In genomic region chr3:86920343-86921083, GRCm38 (mm10) we compare ENCODE assay signal across 8 mouse cellular contexts. TPM values are rescaled to one million over a fixed set of nuclear protein-coding genes. Genes with fewer than 3 reads are reported as not detected.
DNase-seq lines count a peak whose midpoint lies in the region; ATAC-seq and TF ChIP-seq lines count a peak whose summit lies in the region.

Gene Dclk2 (minus strand): TSS chr3:86920852.

- H3K9ac ChIP-seq in forebrain, embryonic 15.5 days (replicated peaks) = peak within 1 kb of the TSS; percentile 97
- peak within 1 kb of the TSS; percentile 58; the same call in 1 of the 2 replicates for H3K9ac ChIP-seq in liver, postnatal 0 days (replicated peaks)
- peak within 1 kb of the TSS; percentile 78 for H3K9ac ChIP-seq in neural tube, embryonic 15.5 days (replicated peaks)

- H3K4me1 ChIP-seq in forebrain, embryonic 15.5 days = peaks cover 40% of the 10 kb centered on the region
- H3K4me1 ChIP-seq in liver, postnatal 0 days (ENCODE audit: insufficient read depth) = peaks cover 11% of the 10 kb centered on the region; the same call in 1 of the 2 replicates
- peaks cover 42% of the 10 kb centered on the region for H3K4me1 ChIP-seq in neural tube, embryonic 15.5 days
- peaks cover 9% of the 10 kb centered on the region for H3K4me1 ChIP-seq in testis, adult 2 months (ENCODE audit: control insufficient read depth, insufficient read depth, low read length)

- intact Hi-C loops in heart, postnatal 14 days (cut with DNase I) = loop anchor here (5.0 to 10.0 kb wide), 2 partner anchors 54 to 83 kb away; no protein-coding TSS in a partner anchor

- H3K27me3 ChIP-seq in forebrain, embryonic 15.5 days = no peaks in the 10 kb centered on the region
- peaks cover 28% of the 10 kb centered on the region for H3K27me3 ChIP-seq in liver, postnatal 0 days (ENCODE audit: insufficient read depth, low read length)
- no peaks in the 10 kb centered on the region for H3K27me3 ChIP-seq in neural tube, embryonic 15.5 days (replicated peaks)
- H3K27me3 ChIP-seq in testis, adult 2 months (ENCODE audit: control insufficient read depth, insufficient read depth, low read length) = no peaks in the 10 kb centered on the region

- WGBS in forebrain, embryonic 15.5 days = under 1% methylated on average over 90 of the region's 91 CpGs
- WGBS in liver, postnatal 0 days (ENCODE audit: insufficient replicate concordance) = under 1% methylated on average over 73 of the region's 91 CpGs
- under 1% methylated on average over 75 of the region's 91 CpGs for WGBS in neural tube, embryonic 15.5 days

- peak; percentile 92 for ATAC-seq in forebrain, embryonic 15.5 days (replicated peaks)
- peak; percentile 73 for ATAC-seq in liver, postnatal 0 days
- ATAC-seq in neural tube, embryonic 15.5 days (ENCODE audit: low FRiP score) = peak; percentile 89

- peak within 1 kb of the TSS; percentile 97 for H3K27ac ChIP-seq in forebrain, embryonic 15.5 days (replicated peaks)
- H3K27ac ChIP-seq in liver, postnatal 0 days (ENCODE audit: low read depth) = no peak within 1 kb of the TSS
- H3K27ac ChIP-seq in neural tube, embryonic 15.5 days (replicated peaks) = peak within 1 kb of the TSS; percentile 95
- H3K27ac ChIP-seq in testis, adult 2 months (ENCODE audit: control insufficient read depth, insufficient read depth, low read depth, low read length) = no peak within 1 kb of the TSS

- no peak for TF ChIP-seq CTCF in liver, postnatal 0 days (IDR thresholded peaks at IDR 0.05; ENCODE audit: low read depth)
- TF ChIP-seq CTCF in testis, adult 2 months (IDR thresholded peaks at IDR 0.05; ENCODE audit: control insufficient read depth, insufficient read depth, insufficient replicate concordance, low read depth, low read length) = no peak

- no peak for TF ChIP-seq POLR2A in testis, adult 2 months (IDR thresholded peaks at IDR 0.05; ENCODE audit: control insufficient read depth, low read depth, low read length)

- no peaks in the 10 kb centered on the region for H3K9me3 ChIP-seq in forebrain, embryonic 15.5 days
- H3K9me3 ChIP-seq in liver, postnatal 0 days (ENCODE audit: low read length) = no peaks in the 10 kb centered on the region
- no peaks in the 10 kb centered on the region for H3K9me3 ChIP-seq in neural tube, embryonic 15.5 days (replicated peaks)

- peak within 1 kb of the TSS; percentile 78 for H3K4me2 ChIP-seq in forebrain, embryonic 15.5 days (replicated peaks)
- peak within 1 kb of the TSS; percentile 89 for H3K4me2 ChIP-seq in liver, postnatal 0 days (ENCODE audit: low read depth, low read length)
- peak within 1 kb of the TSS; percentile 66 for H3K4me2 ChIP-seq in neural tube, embryonic 15.5 days

- H3K36me3 ChIP-seq in forebrain, embryonic 15.5 days = peaks cover 4% of the 10 kb centered on the region; the same call in 1 of the 2 replicates
- H3K36me3 ChIP-seq in liver, postnatal 0 days (replicated peaks; ENCODE audit: insufficient read depth, low read length) = no peaks in the 10 kb centered on the region
- peaks cover 7% of the 10 kb centered on the region; the same call in 1 of the 2 replicates for H3K36me3 ChIP-seq in neural tube, embryonic 15.5 days
- H3K36me3 ChIP-seq in testis, adult 2 months (ENCODE audit: control insufficient read depth, insufficient read depth, low read length) = no peaks in the 10 kb centered on the region

- no peak for TF ChIP-seq EP300 in liver, postnatal 0 days (IDR thresholded peaks at IDR 0.05; ENCODE audit: low read depth)

- peak within 1 kb of the TSS; percentile 88 for H3K4me3 ChIP-seq in forebrain, embryonic 15.5 days
- peak within 1 kb of the TSS; percentile 60 for H3K4me3 ChIP-seq in liver, postnatal 0 days (ENCODE audit: low read depth, low read length)
- H3K4me3 ChIP-seq in neural tube, embryonic 15.5 days (replicated peaks) = peak within 1 kb of the TSS; percentile 73
- H3K4me3 ChIP-seq in testis, adult 2 months (ENCODE audit: control insufficient read depth, low read depth, low read length) = peak within 1 kb of the TSS; percentile 87

- DNase-seq in ES-CJ7 (ENCODE audit: low read depth, low spot score) = peak; percentile 79
- peak; percentile 83 to 94 for DNase-seq in cerebellum, adult 18-20 months
- peak; percentile 84 to 86 for DNase-seq in heart, postnatal 14 days
- peak; percentile 78 to 86 for DNase-seq in kidney, postnatal 4 days
- peak; percentile 62 for DNase-seq in liver, postnatal 0 days

RNA-seq across cellular contexts. Expression of gene Dclk2, which starts in this region (rescaled TPM):
- 99.9 and 106 TPM in 2 replicates for polyA plus RNA-seq in forebrain, embryonic 15.5 days (2015; fragmentation: Nextera tagmentation; extraction: Ambion mirVana)
- 1 to 10 TPM; 2.6 to 4.2 TPM for total RNA-seq in heart, postnatal 14 days (2021)
- polyA plus RNA-seq in liver, postnatal 0 days (2015; fragmentation: Nextera tagmentation; extraction: Ambion mirVana) = 5.7 and 5.9 TPM in 2 replicates
- polyA plus RNA-seq in neural tube, embryonic 15.5 days (2015; fragmentation: Nextera tagmentation; extraction: Ambion mirVana) = 61.8 and 73.4 TPM in 2 replicates
- 1.1 and 1.3 TPM in 2 replicates for polyA plus RNA-seq in testis, adult 2 months (2012; rRNA removed)

Comparison
In these comparisons a context has a peak if more than half of its experiments do, and no peak if none do; other contexts are left out.
1. H3K27ac ChIP-seq: peak in forebrain, embryonic 15.5 days (single experiment) and neural tube, embryonic 15.5 days (single experiment); none in liver, postnatal 0 days (single experiment) and testis, adult 2 months (single experiment).
2. Peak in every context shown above with its lines, with median percentiles within 50 percentile points of each other: DNase-seq, ATAC-seq, H3K4me2 ChIP-seq, H3K4me3 ChIP-seq and H3K9ac ChIP-seq.